Mouse (Mus musculus) spleen, adult 2 months (tissue): ENCODE data around the gene Apc2.

ENCODE experiments used
- CTCF ChIP-seq: fragments of 200-500 bp; IDR thresholded peaks from 2 replicates; pipeline ENCODE4 v1.5.1; 2011; ENCODE audit warnings: mild to moderate bottlenecking, inconsistent platforms; ENCODE audit not compliant: insufficient read depth, insufficient read length, insufficient replicate concordance; ENCODE audit errors: extremely low read depth
- POLR2A ChIP-seq: fragments of 200-500 bp; IDR thresholded peaks from 2 replicates; pipeline ENCODE4 v1.6.1; 2011; ENCODE audit warnings: low read depth, low read length, inconsistent platforms

- TF ChIP-seq CTCF (no peak), POLR2A (no peak)
Observed at GRCm38 (mm10) chr10:80270734-80271181, 25.0 kb upstream of the Apc2 start.
